Mouse (Mus musculus) B cell, adult 62 days (primary cell): Measurements from ENCODE around the gene Gm17361. TPM values are rescaled to one million over a fixed set of nuclear protein-coding genes. Genes with fewer than 3 reads are reported as not detected.

ENCODE experiments used
- total RNA-seq: library from RNA; stranded (reverse); gene quantifications from 4 replicates; pipeline ENCODE4 v1.2.4, GENCODE M21; 2023

The Gm17361 gene
- not detected in 4 replicates for total RNA-seq

GRCm38 (mm10) chrX:125003863-125004262 lies at the start of gene Gm17361:
Gene Gm17361, plus strand, starts transcription at chrX:125004163.

